Comparison of ENCODE assay signal across 12 mouse cellular contexts in genomic region chr19:55791886-55792285, GRCm38 (mm10). TPM values are rescaled to one million over a fixed set of nuclear protein-coding genes. Genes with fewer than 3 reads are reported as not detected.
A peak's percentile ranks its signal among the peaks of the same experiment; 100 is the strongest.
DNase-seq lines count a peak whose midpoint lies in the region; ATAC-seq and TF ChIP-seq lines count a peak whose summit lies in the region.
"Had no signal": no experiment of that assay in that cellular context is flagged by ENCODE, and none has a peak within 500 bp of the region (broad histone marks: within the 10 kb centered on the region; RNA-seq: fewer than 3 reads in every experiment).

No protein-coding gene starts in this region.

- no peak overlapping the region for H3K9ac ChIP-seq in heart, embryonic 11.5 days (ENCODE audit: low read depth, low read length)
- H3K9ac ChIP-seq in midbrain, embryonic 13.5 days (replicated peaks) = no peak overlapping the region
- no peak overlapping the region for H3K9ac ChIP-seq in midbrain, embryonic 14.5 days (replicated peaks; ENCODE audit: low read length)
- H3K9ac ChIP-seq: hindbrain, embryonic 14.5 days had no signal

- peaks cover 7% of the 10 kb centered on the region; the same call in 1 of the 2 replicates for H3K36me3 ChIP-seq in heart, embryonic 10.5 days
- no peaks in the 10 kb centered on the region for H3K36me3 ChIP-seq in heart, embryonic 11.5 days (ENCODE audit: control insufficient read depth, insufficient read depth, low read length)
- H3K36me3 ChIP-seq in midbrain, embryonic 13.5 days = no peaks in the 10 kb centered on the region
- H3K36me3 ChIP-seq in midbrain, embryonic 14.5 days (ENCODE audit: control insufficient read depth, insufficient read depth, low read length) = no peaks in the 10 kb centered on the region
- H3K36me3 ChIP-seq in small intestine, adult 2 months (ENCODE audit: control insufficient read depth, insufficient read depth, low read length) = peaks cover 5% of the 10 kb centered on the region; the same call in 1 of the 2 replicates

- TF ChIP-seq CTCF in small intestine, adult 2 months (IDR thresholded peaks at IDR 0.05; ENCODE audit: extremely low read depth, insufficient read length, insufficient replicate concordance, low read depth, low read length) = no peak

- no peaks in the 10 kb centered on the region for H3K9me3 ChIP-seq in heart, embryonic 10.5 days
- no peaks in the 10 kb centered on the region for H3K9me3 ChIP-seq in heart, embryonic 11.5 days (replicated peaks; ENCODE audit: control insufficient read depth, low read length)
- H3K9me3 ChIP-seq in midbrain, embryonic 13.5 days = no peaks in the 10 kb centered on the region
- H3K9me3 ChIP-seq in midbrain, embryonic 14.5 days (ENCODE audit: control insufficient read depth, low read length) = no peaks in the 10 kb centered on the region

- H3K27me3 ChIP-seq in heart, embryonic 10.5 days (ENCODE audit: insufficient read depth, poor library complexity, severe bottlenecking) = no peaks in the 10 kb centered on the region
- no peaks in the 10 kb centered on the region for H3K27me3 ChIP-seq in heart, embryonic 11.5 days (ENCODE audit: control insufficient read depth, insufficient read depth, low read length)
- no peaks in the 10 kb centered on the region for H3K27me3 ChIP-seq in midbrain, embryonic 13.5 days
- H3K27me3 ChIP-seq in midbrain, embryonic 14.5 days (ENCODE audit: control insufficient read depth, insufficient read depth, low read length) = no peaks in the 10 kb centered on the region
- no peaks in the 10 kb centered on the region for H3K27me3 ChIP-seq in small intestine, adult 2 months (ENCODE audit: control insufficient read depth, insufficient read depth, low read length)

- WGBS in heart, embryonic 10.5 days = 87% methylated on average over 6 of the region's 6 CpGs
- 89% methylated on average over 6 of the region's 6 CpGs for WGBS in heart, embryonic 11.5 days (ENCODE audit: insufficient replicate concordance)
- WGBS in midbrain, embryonic 13.5 days = 94% methylated on average over 6 of the region's 6 CpGs
- 91% methylated on average over 6 of the region's 6 CpGs for WGBS in midbrain, embryonic 14.5 days
- WGBS in small intestine, adult 2 months = 41% methylated on average over 6 of the region's 6 CpGs

- 0 out of 2 replicates have a peak overlapping the region, but pooled peaks have one; percentile 42 for H3K27ac ChIP-seq in heart, embryonic 10.5 days
- no peak overlapping the region for H3K27ac ChIP-seq in heart, embryonic 11.5 days (ENCODE audit: low read depth, low read length)
- H3K27ac ChIP-seq in midbrain, embryonic 13.5 days = peak overlapping the region; percentile 4; the same call in 1 of the 2 replicates
- H3K27ac ChIP-seq in midbrain, embryonic 14.5 days (replicated peaks; ENCODE audit: low read depth, low read length) = no peak overlapping the region
- H3K27ac ChIP-seq in small intestine, adult 2 months (ENCODE audit: insufficient read depth, low read depth, low read length) = peak overlapping the region; percentile 27; the same call in 1 of the 2 replicates
- H3K27ac ChIP-seq: hindbrain, embryonic 14.5 days had no signal

- no peak overlapping the region for H3K4me2 ChIP-seq in heart, embryonic 11.5 days
- no peak overlapping the region for H3K4me2 ChIP-seq in midbrain, embryonic 13.5 days (replicated peaks)
- H3K4me2 ChIP-seq in midbrain, embryonic 14.5 days (ENCODE audit: low read length) = no peak overlapping the region
- H3K4me2 ChIP-seq: hindbrain, embryonic 14.5 days; liver, embryonic 11.5 days had no signal

- H3K4me1 ChIP-seq in heart, embryonic 10.5 days = peaks cover 77% of the 10 kb centered on the region
- peaks cover 45% of the 10 kb centered on the region for H3K4me1 ChIP-seq in heart, embryonic 11.5 days (ENCODE audit: control insufficient read depth, insufficient read depth, low read length)
- H3K4me1 ChIP-seq in midbrain, embryonic 13.5 days (replicated peaks) = peaks cover 56% of the 10 kb centered on the region
- peaks cover 23% of the 10 kb centered on the region for H3K4me1 ChIP-seq in midbrain, embryonic 14.5 days (ENCODE audit: control insufficient read depth, insufficient read depth, low read length)
- peaks cover 78% of the 10 kb centered on the region for H3K4me1 ChIP-seq in small intestine, adult 2 months (ENCODE audit: control insufficient read depth, insufficient read depth, insufficient read length, low read length)

- ATAC-seq in heart, embryonic 11.5 days (replicated peaks; ENCODE audit: insufficient number of reproducible peaks, low FRiP score, low TSS enrichment) = no peak
- no peak for ATAC-seq in midbrain, embryonic 13.5 days
- ATAC-seq in midbrain, embryonic 14.5 days (ENCODE audit: low FRiP score, low TSS enrichment) = no peak
- peak; percentile 30 for ATAC-seq in common myeloid progenitor, adult 5-6 weeks (replicated peaks; ENCODE audit: low read depth, poor library complexity, severe bottlenecking)

- no peak overlapping the region for H3K4me3 ChIP-seq in heart, embryonic 10.5 days
- no peak overlapping the region for H3K4me3 ChIP-seq in heart, embryonic 11.5 days (ENCODE audit: low read depth, low read length)
- H3K4me3 ChIP-seq in midbrain, embryonic 13.5 days (replicated peaks) = no peak overlapping the region
- H3K4me3 ChIP-seq in midbrain, embryonic 14.5 days (replicated peaks; ENCODE audit: low read depth, low read length) = no peak overlapping the region
- H3K4me3 ChIP-seq in small intestine, adult 2 months (ENCODE audit: low read depth, low read length) = no peak overlapping the region

- no peak for TF ChIP-seq POLR2A in small intestine, adult 2 months (IDR thresholded peaks at IDR 0.05; ENCODE audit: low read depth, low read length)

- DNase-seq in heart, embryonic 10.5 days (ENCODE audit: low spot score) = no peak
- no peak for DNase-seq in midbrain, embryonic 14.5 days
- no peak for DNase-seq in retina, embryonic 14.5 days (ENCODE audit: low spot score)
- DNase-seq: cerebellum, adult 18-20 months; gastrocnemius, postnatal 36 days; kidney, adult 9 months had no signal

RNA-seq across cellular contexts. Expression of gene Tcf7l2, which starts 50.3 kb away (rescaled TPM):
- polyA plus RNA-seq in heart, embryonic 10.5 days (2016; fragmentation: Nextera tagmentation; extraction: Ambion mirVana) = 53.2 and 61.8 TPM in 2 replicates
- 67.1 and 82.0 TPM in 2 replicates for polyA plus RNA-seq in heart, embryonic 11.5 days (2014; fragmentation: Nextera tagmentation; extraction: Ambion mirVana)
- polyA plus RNA-seq in midbrain, embryonic 13.5 days (2015; fragmentation: Nextera tagmentation; extraction: Ambion mirVana) = 584 and 798 TPM in 2 replicates
- 720 and 768 TPM in 2 replicates for polyA plus RNA-seq in midbrain, embryonic 14.5 days (2014; fragmentation: Nextera tagmentation; extraction: Ambion mirVana)
- total RNA-seq in common myeloid progenitor, adult 5-6 weeks (2017) = 1.7 and 2.1 TPM in 2 replicates
- 19.4 and 45.3 TPM in 2 replicates for polyA plus RNA-seq in small intestine, adult 2 months (2012; rRNA removed)

Comparison
In these comparisons a context has a peak if more than half of its experiments do, and no peak if none do; other contexts are left out.
1. H3K27ac ChIP-seq: peak in heart, embryonic 10.5 days (single experiment), midbrain, embryonic 13.5 days (single experiment) and small intestine, adult 2 months (single experiment); none in heart, embryonic 11.5 days (single experiment) and midbrain, embryonic 14.5 days (single experiment).